Mouse (Mus musculus) activated CD4-positive, CD25-positive, alpha-beta regulatory T cell, adult 4 months (primary cell): ENCODE data around the gene Rhot2. TPM values are rescaled to one million over a fixed set of nuclear protein-coding genes. Genes with fewer than 3 reads are reported as not detected.

Experiments used
- ATAC-seq: one replicate; pipeline ENCODE4 v1.8.0; 2017
- polyA plus RNA-seq, 2 experiments: library from polyadenylated mRNA; unstranded; fragments of 100-300 nt; shearing (Covaris generic); gene quantifications; one replicate each; pipeline ENCODE4 v1.2.1; 2017

The Rhot2 gene
- polyA plus RNA-seq, 2 experiments from 2014 or later: 18.4 to 29.8 TPM

DNA sequence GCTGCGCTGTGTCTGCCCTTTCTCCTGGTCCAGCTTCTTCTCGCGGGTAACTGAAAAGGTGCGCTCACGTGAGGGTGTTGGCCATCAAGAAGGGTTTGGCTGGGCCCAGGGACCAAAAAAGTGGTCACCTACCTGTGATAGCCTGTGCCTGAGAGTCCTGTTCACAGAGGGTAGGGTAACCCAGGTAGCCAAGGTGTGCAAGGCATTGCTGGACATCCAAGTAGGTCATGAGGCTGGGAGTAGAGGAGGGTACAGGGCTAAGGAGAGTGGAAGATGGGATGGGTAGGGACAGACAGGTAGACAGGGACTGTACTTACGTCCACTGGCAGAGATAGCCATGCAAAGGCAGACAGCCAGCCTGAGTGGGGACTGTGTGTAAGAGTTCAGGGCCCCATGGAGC, 4.1 kb downstream of the Rhot2 start:
- ATAC-seq: no peak

DNA sequence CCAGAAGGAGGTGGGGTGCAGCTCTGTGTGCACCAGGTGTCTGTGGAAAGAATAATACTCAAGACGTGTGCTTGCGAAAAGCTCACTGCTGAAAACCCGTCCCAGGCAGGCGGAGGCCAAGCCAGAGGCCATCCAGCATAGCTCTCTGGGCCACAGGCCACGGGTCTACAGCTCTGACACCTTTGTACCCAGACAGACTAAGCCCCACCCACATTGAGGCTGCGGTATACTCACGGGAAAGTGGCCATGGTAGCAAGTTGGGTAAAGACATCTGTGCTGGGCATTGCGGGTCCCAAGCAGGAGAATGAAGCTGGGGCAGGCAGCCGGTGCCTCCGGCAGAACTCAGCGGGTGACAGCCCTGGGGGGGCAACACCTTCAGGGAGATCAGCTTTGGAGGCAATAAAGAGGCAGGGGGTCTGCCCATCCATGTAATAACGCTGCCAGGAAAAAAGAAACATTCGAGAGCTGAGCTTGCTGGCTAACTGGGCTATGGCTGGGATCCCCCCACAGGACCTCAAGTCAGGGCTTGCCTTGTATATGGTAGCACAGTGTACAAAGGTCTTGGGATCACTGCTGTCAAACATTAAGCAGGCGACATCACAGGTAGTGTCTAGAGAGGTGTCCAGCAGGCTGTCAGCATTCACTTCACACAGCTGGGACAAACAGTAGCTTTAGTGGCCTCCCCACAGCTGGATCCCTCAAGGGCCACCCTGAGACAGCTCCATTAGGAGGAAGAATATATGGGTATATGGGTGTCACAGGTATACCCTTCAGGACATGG, 5.0 kb downstream of the Rhot2 start:
- ATAC-seq: no peak

DNA sequence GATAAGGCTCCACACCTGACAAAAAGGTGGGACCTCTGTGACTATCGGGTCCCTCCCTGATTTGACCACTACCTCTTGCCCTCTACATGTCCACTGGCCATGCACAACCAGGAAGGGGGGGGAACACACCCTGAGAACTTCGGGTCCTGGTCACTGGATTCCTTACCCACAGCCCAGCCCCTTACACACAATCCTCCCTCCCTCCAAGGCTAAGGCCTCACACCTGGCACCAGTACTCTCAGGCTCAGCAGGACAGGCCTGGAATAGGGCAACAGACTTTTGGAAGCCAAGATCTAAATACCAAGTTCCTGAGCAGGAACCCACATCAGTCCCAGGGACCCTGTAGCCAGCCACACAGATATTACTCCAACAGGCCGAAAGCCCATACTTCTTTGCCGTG, 5.7 kb downstream of the Rhot2 start:
- no peak for ATAC-seq

GRCm38 (mm10) chr17:25837533-25837932, 7.1 kb downstream of the Rhot2 start:
- ATAC-seq: no peak

- no peak for ATAC-seq
These were observed 7.6 kb downstream of the Rhot2 start, which contains the start of gene Rhbdl1 for GRCm38 (mm10) chr17:25837076-25837410. Gene Rhbdl1, minus strand, starts transcription at chr17:25837295.

DNA sequence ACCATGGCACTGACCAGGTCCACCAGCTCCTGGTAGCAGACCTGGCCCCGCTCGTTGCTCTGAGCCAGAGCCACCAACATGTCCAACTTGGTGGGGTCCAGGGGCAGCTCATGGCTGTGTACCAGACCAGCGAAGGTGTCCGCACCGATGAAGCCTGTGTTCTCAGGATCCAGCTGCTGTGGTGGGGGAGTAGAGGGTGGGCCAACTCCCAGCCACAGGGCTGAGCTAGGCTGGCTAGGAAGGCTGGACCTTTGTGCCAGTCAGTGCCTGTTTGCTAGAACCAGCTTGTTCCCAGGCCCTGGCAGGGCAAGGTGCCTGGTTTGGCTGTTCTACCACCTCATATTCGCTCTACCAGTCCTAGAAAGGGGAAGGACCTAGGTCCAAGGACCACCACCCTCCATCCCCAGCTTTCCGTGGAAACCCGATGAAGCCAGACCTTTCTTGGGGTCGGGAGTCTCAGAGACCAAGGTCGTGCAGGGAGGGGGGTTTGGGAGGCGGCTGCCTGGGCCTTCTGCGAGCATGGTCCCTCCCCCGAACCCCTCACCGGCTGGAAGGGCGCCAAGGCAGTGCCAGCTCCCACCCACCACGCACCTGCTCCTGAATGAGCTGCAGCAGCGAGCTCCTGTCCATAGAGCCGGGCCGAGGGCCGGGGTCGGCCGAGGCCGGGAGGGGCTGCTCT, 8.1 kb downstream of the Rhot2 start:
- ATAC-seq: no peak

GRCm38 (mm10) chr17:25835816-25836215, 8.8 kb downstream of the Rhot2 start:
- ATAC-seq: no peak

DNA sequence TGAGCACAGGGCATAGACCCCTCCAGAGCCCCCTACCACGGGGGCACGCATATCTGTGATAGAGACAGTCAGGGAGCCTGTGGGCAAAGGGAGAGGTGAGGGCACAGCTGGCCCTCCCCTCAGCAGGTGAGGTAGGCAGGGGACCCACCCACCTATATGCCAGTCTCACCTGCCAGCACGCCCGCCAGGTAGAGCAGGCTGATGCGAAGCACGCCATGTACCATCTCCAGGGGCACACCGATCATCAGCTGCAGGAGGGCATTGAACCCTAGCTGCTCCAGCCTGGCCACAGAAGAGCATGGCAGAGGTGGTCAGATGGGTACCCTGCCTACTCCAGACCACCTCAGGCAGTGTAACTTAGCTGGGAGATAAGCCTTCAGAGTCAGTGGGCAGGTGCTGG, 9.3 kb downstream of the Rhot2 start:
- no peak for ATAC-seq

GRCm38 (mm10) chr17:25834595-25835222, 9.9 kb downstream of the Rhot2 start:
- ATAC-seq: no peak

DNA sequence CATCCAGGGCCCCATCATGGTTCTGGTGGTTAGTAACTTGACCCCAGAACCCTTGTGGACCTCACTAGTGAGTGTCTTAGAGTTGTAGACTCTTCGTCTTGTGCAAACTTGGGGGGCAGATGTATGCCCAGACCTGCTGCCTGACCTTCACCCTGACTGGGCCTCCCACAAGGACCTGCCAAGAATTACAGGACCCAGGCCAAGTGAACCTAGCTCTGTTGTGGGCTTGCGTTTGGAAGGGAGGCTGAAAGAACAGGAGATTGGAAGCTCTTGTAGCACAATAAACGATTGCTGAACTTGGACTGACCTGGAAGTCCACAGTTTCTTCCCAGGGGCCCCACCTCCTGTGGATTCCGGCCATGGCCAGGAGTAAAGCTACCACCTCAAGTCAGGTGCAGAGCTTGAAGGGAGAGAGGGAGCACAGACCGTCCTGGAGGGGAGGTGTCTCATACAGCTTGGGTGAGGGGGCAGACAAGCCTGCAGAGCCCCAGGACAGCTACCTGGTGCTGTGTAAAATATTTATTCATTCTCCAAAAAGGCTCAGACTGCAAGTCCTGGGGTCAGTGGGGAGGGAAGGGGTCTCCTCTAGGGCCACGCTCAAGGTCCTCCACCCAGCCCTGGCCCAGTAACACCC, 10.6 kb downstream of the Rhot2 start:
- no peak for ATAC-seq

- no peak for ATAC-seq
These were observed 11.4 kb downstream of the Rhot2 start, which contains the start of gene Stub1 for GRCm38 (mm10) chr17:25833291-25833663. Gene Stub1, minus strand, starts transcription at chr17:25833404.

DNA sequence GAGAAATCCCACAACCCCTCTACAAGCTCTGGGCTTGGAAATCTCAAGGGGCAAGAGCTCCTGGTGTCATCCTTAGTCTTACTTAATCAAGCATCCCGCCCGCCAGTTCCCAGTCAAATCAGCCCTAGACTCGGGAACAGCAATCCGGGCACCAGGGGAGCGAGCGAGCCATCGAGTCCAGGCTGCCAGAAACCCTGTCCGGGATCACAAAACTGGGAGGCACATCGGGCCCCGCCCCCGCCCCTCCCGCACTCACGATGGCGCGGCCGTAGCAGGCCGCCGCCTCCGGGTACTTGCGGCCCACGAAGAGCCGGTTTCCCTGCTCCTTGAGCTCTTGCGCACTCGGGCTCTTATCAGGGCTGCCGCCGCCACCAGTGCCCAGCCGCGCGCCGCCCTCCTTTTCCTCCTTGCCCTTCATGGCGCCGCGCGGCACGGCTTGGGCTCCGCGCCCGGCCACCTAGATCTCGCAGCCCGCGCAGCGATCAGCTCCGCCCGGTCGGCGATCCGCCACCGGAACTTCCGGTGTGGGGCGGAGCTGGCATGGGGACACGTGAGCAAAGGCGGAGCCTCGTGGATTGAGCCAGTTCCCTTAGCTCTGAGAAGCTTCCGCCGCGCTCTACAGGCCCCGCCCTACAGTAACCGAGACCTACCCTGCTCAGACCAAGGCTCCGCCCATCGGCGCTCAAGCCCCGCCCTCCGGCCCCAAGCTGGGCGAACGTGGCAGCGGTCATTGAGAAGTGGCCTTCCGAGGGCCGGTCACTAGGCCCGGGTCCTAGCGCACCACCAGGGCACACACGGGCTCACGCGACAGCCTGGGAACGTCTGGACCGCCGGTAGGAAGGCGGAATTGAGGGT, 12.0 kb downstream of the Rhot2 start:
- ATAC-seq: peak; percentile 95

DNA sequence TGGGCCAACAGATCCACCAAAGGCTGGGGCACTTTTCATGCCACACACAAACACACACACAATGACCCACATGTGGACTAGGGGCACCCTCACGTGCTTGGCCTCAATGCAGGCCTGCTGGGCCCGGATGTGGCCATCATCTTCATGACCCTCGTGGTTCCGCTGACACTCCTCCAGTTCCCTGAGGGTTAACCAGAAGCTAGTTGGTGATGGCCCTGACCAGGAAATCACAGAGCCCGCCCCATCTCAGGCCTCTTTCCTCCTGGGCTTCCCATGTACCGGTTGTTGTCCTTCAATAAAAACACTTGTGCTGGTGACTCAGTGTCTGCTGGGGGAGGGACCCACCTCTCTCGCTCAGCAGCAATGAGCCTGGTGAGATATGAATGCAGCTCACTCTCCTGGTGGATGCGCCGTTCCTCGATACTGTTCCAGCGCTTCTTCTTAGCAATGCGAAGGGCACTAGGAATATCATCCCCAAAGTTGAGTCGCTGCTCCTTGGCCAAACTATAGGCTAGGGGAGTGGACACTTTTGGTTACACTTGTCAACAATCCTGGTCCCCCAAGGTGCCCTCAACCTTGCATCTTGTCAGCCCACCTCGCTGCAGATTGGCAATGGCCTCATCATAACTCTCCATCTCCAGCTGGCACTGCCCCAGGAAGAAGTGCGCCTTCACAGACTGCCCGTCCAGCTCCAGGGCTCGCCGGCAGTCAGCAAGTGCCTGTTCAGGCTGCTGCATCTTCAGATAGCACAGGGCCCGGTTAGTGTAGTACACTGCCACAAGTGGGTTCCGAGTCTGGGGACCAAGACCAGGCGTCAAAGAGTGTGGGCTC, 13.0 kb downstream of the Rhot2 start:
- no peak for ATAC-seq

- ATAC-seq: no peak
These were observed 13.7 kb downstream of the Rhot2 start for GRCm38 (mm10) chr17:25830806-25831431.

GRCm38 (mm10) chr17:25830200-25830753, 14.4 kb downstream of the Rhot2 start:
- ATAC-seq: no peak

GRCm38 (mm10) chr17:25829558-25830017, 15.1 kb downstream of the Rhot2 start:
- no peak for ATAC-seq

GRCm38 (mm10) chr17:25828712-25829557, 15.7 kb downstream of the Rhot2 start, which contains the start of gene Jmjd8:
Gene Jmjd8, plus strand, starts transcription at chr17:25828867.
- ATAC-seq: peak; percentile 55

- no peak for ATAC-seq
These were observed 16.4 kb downstream of the Rhot2 start for GRCm38 (mm10) chr17:25828223-25828594.

DNA sequence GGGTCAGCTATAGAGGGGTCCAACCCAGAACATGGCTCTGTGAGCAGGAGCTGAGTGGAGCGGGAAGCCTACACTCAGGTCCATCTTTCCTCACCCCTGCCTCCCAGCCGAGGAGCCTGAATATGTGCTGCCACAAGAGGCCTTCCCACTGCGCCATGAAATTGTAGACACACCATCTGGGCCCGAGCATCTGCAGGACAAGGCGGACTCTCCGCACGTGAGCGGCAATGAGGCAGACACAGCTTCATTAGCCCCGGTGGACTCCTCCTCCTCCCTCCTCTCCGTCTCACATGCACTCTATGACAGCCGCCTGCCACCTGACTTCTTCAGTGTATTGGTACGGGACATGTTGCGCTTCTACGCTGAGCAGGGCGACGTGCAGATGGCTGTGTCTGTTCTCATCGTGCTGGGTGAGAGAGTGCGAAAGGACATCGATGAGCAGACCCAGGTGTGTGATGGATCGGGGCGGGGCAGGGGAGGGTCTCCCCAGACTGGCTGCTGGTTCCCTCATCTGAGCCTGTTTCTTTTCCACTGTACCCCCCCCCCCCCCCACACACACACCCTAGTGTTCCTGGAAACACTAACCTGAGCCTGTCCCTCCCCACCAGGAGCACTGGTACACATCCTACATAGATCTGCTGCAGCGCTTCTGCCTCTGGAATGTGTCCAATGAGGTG, 17.0 kb downstream of the Rhot2 start:
- ATAC-seq: no peak
